Mouse (Mus musculus) midbrain, postnatal 0 days (tissue): ENCODE measurements around the gene Chac1. TPM values are rescaled to one million over a fixed set of nuclear protein-coding genes. Genes with fewer than 3 reads are reported as not detected.

Source experiments
- ATAC-seq: fragments of 200-750 bp; cut with Nextera tagmentation; 2 replicates; pipeline ENCODE4 v1.8.0; 2017; ENCODE audit warnings: moderate number of reproducible peaks, mild to moderate bottlenecking, moderate TSS enrichment, moderate library complexity; ENCODE audit not compliant: low FRiP score
- DNase-seq: peaks from one replicate; pipeline ENCODE4 v3.0.0-alpha.2; 2015; ENCODE audit warnings: low spot score
- H3K27ac ChIP-seq: fragments of 300-500 bp; sonication (generic); 2 replicates; pipeline ENCODE4 v1.5.1; 2014; ENCODE audit warnings: low read depth, mild to moderate bottlenecking, low read length, mixed read lengths
- H3K27me3 ChIP-seq: fragments of 300-500 bp; sonication (generic); 2 replicates; pipeline ENCODE4 v1.6.1; 2014; ENCODE audit warnings: low read length, control low read depth, mixed read lengths; ENCODE audit not compliant: insufficient read depth
- H3K36me3 ChIP-seq: fragments of 300-500 bp; sonication (generic); 2 replicates; pipeline ENCODE4 v1.6.1; 2014; ENCODE audit warnings: low read length, control low read depth, mixed read lengths; ENCODE audit not compliant: insufficient read depth
- H3K4me1 ChIP-seq: fragments of 300-500 bp; sonication (generic); 2 replicates; pipeline ENCODE4 v1.6.1; 2014; ENCODE audit warnings: mild to moderate bottlenecking, control low read depth, antibody characterized with exemption, low read length, mixed read lengths; ENCODE audit not compliant: insufficient read depth
- H3K4me2 ChIP-seq: fragments of 300-500 bp; sonication (generic); 2 replicates; pipeline ENCODE4 v1.6.1; 2014; ENCODE audit warnings: low read depth, mild to moderate bottlenecking, low read length, mixed read lengths; ENCODE audit not compliant: poor library complexity, severe bottlenecking
- H3K4me3 ChIP-seq: fragments of 300-500 bp; sonication (generic); 2 replicates; pipeline ENCODE4 v1.5.1; 2014; ENCODE audit warnings: low read depth, mild to moderate bottlenecking, low read length, moderate library complexity
- H3K9ac ChIP-seq: fragments of 300-500 bp; sonication (generic); replicated peaks from 2 replicates; pipeline ENCODE4 v1.6.1; 2014; ENCODE audit warnings: mild to moderate bottlenecking, low read length, moderate library complexity, mixed read lengths; ENCODE audit not compliant: poor library complexity, severe bottlenecking
- H3K9me3 ChIP-seq: fragments of 300-500 bp; sonication (generic); 2 replicates; pipeline ENCODE4 v1.6.1; 2016; ENCODE audit warnings: low read length, control low read depth
- CTCF ChIP-seq: IDR thresholded peaks from 2 replicates; pipeline ENCODE4 v1.5.1; 2016; ENCODE audit warnings: antibody characterized with exemption, mild to moderate bottlenecking
- WGBS: fragments of 180-500 bp; shearing (Covaris S2); extraction: QIAGEN DNeasy Blood & Tissue Kit; methylation state at CpG from one replicate; pipeline ENCODE4 v1.1.7; 2014; 5-methylcytosine and 5-hydroxymethylcytosine counted together
- polyA plus RNA-seq: library from polyadenylated mRNA; unstranded; fragments of >200 nt; fragmentation: Nextera tagmentation; extraction: Ambion mirVana; gene quantifications from 2 replicates; pipeline ENCODE4 v1.2.1, GENCODE M21; 2015
- total RNA-seq: library from RNA; depleted of rRNA; stranded (reverse); fragments of >200 nt; gene quantifications from 2 replicates; pipeline ENCODE4 v1.2.3, GENCODE M21; 2014

Gene Chac1
- total and polyA plus RNA-seq, 2 experiments from 2014 or later, result 10.2 to 18.7 TPM

DNA sequence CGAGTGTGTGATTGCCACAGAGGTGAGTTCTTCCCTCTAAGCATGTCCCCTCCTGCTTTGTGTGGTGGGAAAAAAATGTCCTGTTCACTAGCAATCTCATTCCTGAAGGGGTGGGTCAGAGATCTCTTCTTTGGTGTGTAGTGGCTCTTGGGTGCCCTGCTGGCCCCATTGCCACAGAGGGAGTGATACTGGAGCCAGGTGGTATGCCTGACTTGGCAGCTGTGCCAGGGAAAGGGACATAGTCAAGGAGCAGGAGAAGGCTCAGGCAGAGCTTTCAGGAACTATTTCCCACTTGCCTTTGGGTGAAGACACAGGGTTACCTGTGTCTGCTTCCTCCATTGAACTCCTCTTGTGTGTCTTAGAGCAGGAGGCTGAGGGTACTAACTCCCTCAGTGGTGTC lies 16.9 kb upstream of the Chac1 start:
- no peaks in the 10 kb centered on the region for H3K9me3 ChIP-seq
- H3K4me1 ChIP-seq, result no peaks in the 10 kb centered on the region
- H3K4me3 ChIP-seq, result no peak overlapping the region
- no peak overlapping the region for H3K4me2 ChIP-seq
- peaks cover 27% of the 10 kb centered on the region; the same call in 1 of the 2 replicates for H3K27me3 ChIP-seq
- WGBS, result 68% methylated on average over 1 of the region's 1 CpGs
- DNase-seq (no peak), ATAC-seq (no peak)
- peaks cover 3% of the 10 kb centered on the region; the same call in 1 of the 2 replicates for H3K36me3 ChIP-seq
- TF ChIP-seq CTCF, result no peak
- H3K9ac ChIP-seq, result no peak overlapping the region
- H3K27ac ChIP-seq, result no peak overlapping the region

DNA sequence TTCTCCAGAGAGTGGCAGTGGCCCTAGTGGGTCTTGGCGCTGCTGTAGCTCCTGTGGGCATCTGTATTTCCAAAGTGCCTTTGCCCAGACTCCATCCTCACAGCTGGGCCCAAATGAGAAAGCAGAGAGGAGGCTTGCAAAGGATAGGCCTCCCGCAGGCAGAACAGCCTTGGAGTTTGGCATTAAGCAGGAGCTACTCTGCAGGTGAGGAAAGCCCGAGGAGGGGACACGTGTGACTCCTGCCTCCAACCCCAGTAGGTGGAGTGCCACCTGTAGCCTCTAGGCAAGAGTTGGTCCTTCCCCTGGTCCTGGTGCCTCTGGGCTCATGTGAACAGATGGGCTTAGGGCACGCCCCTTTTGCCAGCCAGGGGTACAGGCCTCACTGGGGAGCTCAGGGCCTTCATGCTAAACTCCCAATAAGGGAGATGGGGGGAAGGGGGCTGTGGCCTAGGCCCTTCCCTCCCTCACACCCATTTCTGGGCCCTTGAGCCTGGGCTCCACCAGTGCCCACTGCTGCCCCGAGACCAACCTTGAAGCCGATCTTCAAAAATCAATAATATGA lies 16.0 kb upstream of the Chac1 start:
- Histone ChIP-seq H3K36me3 (peaks cover 3% of the 10 kb centered on the region; the same call in 1 of the 2 replicates), H3K27ac (no peak overlapping the region), H3K4me2 (no peak overlapping the region), H3K27me3 (peaks cover 22% of the 10 kb centered on the region; the same call in 1 of the 2 replicates), H3K4me3 (no peak overlapping the region), H3K9me3 (no peaks in the 10 kb centered on the region), H3K9ac (no peak overlapping the region), H3K4me1 (no peaks in the 10 kb centered on the region)
- WGBS, result 69% methylated on average over 7 of the region's 7 CpGs
- TF ChIP-seq CTCF, result no peak
- no peak for DNase-seq
- ATAC-seq, result no peak

- H3K4me2 ChIP-seq, result no peak overlapping the region
- no peak overlapping the region for H3K9ac ChIP-seq
- no peak for ATAC-seq
- no peaks in the 10 kb centered on the region for H3K9me3 ChIP-seq
- 96% methylated on average over 1 of the region's 1 CpGs for WGBS
- no peaks in the 10 kb centered on the region for H3K4me1 ChIP-seq
- H3K36me3 ChIP-seq, result peaks cover 2% of the 10 kb centered on the region; the same call in 1 of the 2 replicates
- no peak for TF ChIP-seq CTCF
- DNase-seq, result no peak
- H3K4me3 ChIP-seq, result no peak overlapping the region
- H3K27me3 ChIP-seq, result peaks cover 18% of the 10 kb centered on the region; the same call in 1 of the 2 replicates
- no peak overlapping the region for H3K27ac ChIP-seq
Observed at GRCm38 (mm10) chr2:119335535-119335934, 15.5 kb upstream of the Chac1 start.

DNA sequence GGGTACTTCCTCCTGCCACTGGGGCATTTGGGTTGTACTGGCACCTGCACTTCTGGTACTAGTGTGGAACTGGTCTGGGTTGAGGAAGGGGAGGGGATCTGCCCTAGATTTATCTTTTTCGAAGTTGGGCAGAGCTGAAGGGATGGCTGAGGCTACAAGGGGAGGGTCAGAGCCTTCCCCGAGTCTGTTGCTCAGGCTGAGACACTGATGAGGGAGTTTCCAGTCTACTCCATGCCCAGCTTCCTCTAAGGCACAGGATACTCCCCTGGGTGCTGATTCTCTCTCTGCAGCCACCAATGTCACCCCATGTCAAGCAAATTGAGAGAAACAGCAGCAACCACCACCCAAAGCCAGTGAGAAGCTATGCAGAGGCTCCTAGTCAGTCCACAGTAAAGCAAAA lies 15.0 kb upstream of the Chac1 start:
- WGBS, result 86% methylated on average over 2 of the region's 2 CpGs
- DNase-seq, result no peak

GRCm38 (mm10) chr2:119336470-119336869 lies 14.6 kb upstream of the Chac1 start:
- Histone ChIP-seq H3K4me3 (no peak overlapping the region), H3K4me2 (no peak overlapping the region), H3K9ac (no peak overlapping the region), H3K4me1 (no peaks in the 10 kb centered on the region), H3K9me3 (no peaks in the 10 kb centered on the region), H3K27ac (no peak overlapping the region), H3K27me3 (peaks cover 8% of the 10 kb centered on the region; the same call in 1 of the 2 replicates), H3K36me3 (no peaks in the 10 kb centered on the region)
- ATAC-seq (no peak), DNase-seq (no peak)
- WGBS, result 68% methylated on average over 10 of the region's 10 CpGs
- no peak for TF ChIP-seq CTCF

More for the DNA sequence above, 15.0 kb upstream of the Chac1 start:
- no peak overlapping the region for H3K9ac ChIP-seq
- no peak overlapping the region for H3K4me3 ChIP-seq
- no peak for ATAC-seq
- no peak overlapping the region for H3K27ac ChIP-seq
- no peak for TF ChIP-seq CTCF
- no peaks in the 10 kb centered on the region for H3K9me3 ChIP-seq
- no peaks in the 10 kb centered on the region for H3K36me3 ChIP-seq
- H3K4me2 ChIP-seq, result no peak overlapping the region
- H3K4me1 ChIP-seq, result no peaks in the 10 kb centered on the region
- peaks cover 13% of the 10 kb centered on the region; the same call in 1 of the 2 replicates for H3K27me3 ChIP-seq

DNA sequence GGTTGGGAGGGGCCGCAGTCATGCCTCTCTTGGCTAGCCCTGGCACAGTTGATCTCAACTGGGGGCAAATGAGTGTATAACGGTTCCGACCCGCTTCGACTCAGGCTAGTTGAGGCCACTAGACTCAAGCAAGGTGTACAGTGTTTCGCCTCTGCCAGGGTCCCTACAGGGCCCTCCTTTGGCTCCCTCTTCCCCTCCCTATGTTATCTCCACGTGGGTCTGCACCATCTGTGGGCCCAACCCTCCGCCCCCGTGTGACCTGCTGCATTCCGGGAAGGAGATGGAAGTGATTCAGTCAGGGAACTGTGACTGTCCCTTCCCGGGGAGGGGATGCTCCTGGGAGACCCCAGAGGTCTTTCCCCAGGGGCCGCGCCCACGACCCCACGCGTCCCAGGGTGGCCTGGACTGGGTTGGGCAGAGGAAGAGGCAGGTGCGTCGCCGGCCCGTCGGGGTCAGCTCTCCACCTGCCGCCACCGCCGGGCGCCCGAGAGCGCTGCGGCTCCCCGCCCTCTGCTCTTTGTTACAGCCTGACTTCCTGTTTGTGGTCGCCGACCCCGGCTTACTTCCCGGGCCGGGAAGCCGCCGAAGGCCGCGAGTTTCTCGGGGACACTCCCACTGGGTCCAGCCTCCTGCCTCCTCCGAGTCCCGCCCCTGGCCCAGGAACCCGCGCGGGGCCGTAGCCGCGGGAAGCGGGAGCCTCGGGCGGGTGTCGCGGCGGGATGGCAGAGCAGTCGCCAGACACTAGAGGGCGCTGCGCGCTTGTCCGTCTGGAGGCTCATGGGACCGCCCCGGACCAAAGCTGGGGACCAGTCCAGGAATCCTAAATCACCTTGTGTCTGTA lies 13.4 kb upstream of the Chac1 start:
- Histone ChIP-seq H3K4me1 (no peaks in the 10 kb centered on the region), H3K36me3 (no peaks in the 10 kb centered on the region), H3K4me2 (peak overlapping the region; percentile 66), H3K9me3 (no peaks in the 10 kb centered on the region), H3K27ac (peak overlapping the region; percentile 33), H3K27me3 (no peaks in the 10 kb centered on the region), H3K4me3 (peak overlapping the region; percentile 38), H3K9ac (peak overlapping the region; percentile 69)
- peak; percentile 88 for TF ChIP-seq CTCF
- DNase-seq (peak; percentile 79), ATAC-seq (peak; percentile 75)
- WGBS, result 9% methylated on average over 59 of the region's 60 CpGs
